Mouse (Mus musculus): ENCODE results near the gene Map3k12. TPM values are rescaled to one million over a fixed set of nuclear protein-coding genes. Genes with fewer than 3 reads are reported as not detected.

Map3k12 gene
- polyA plus RNA-seq, 1 experiment from 2014 or later, result 0.85 TPM

- Histone ChIP-seq H3K9ac (replicated peaks) (peak within 1 kb of the TSS; percentile 88), H3K4me2 (ENCODE audit: low read depth, low read length) (peak within 1 kb of the TSS; percentile 100), H3K4me1 (ENCODE audit: insufficient read depth) (peaks cover 21% of the 10 kb centered on the region), H3K4me3 (ENCODE audit: low read depth, low read length) (peak within 1 kb of the TSS; percentile 62), H3K27ac (ENCODE audit: low read depth) (peak within 1 kb of the TSS; percentile 98), H3K9me3 (ENCODE audit: low read length) (no peaks in the 10 kb centered on the region), H3K36me3 (replicated peaks; ENCODE audit: insufficient read depth, low read length) (peaks cover 6% of the 10 kb centered on the region), H3K27me3 (ENCODE audit: insufficient read depth, low read length) (0 out of 2 replicates have a peak, but pooled peaks cover 5% of the 10 kb centered on the region)
- TF ChIP-seq EP300 (IDR thresholded peaks at IDR 0.05; ENCODE audit: low read depth) (no peak; the same call in 1 of the 2 replicates), CTCF (IDR thresholded peaks at IDR 0.05; ENCODE audit: low read depth) (no peak)
- WGBS (ENCODE audit: insufficient replicate concordance), result under 1% methylated on average over 57 of the region's 60 CpGs
- ATAC-seq (peak; percentile 90), DNase-seq (peak; percentile 99)
Observed at GRCm38 (mm10) chr15:102517976-102518858, 1.4 kb upstream of the Map3k12 start, which contains the start of gene Tarbp2. TSS of gene Tarbp2 (plus strand) at chr15:102518192.

GRCm38 (mm10) chr15:102517631-102517975 is 739 bp upstream of the Map3k12 start:
- peak overlapping the region; percentile 100 for H3K4me2 ChIP-seq (ENCODE audit: low read depth, low read length)
- TF ChIP-seq CTCF (IDR thresholded peaks at IDR 0.05; ENCODE audit: low read depth) (no peak), EP300 (IDR thresholded peaks at IDR 0.05; ENCODE audit: low read depth) (no peak)
- peak overlapping the region; percentile 62 for H3K4me3 ChIP-seq (ENCODE audit: low read depth, low read length)
- peaks cover 6% of the 10 kb centered on the region for H3K36me3 ChIP-seq (replicated peaks; ENCODE audit: insufficient read depth, low read length)
- WGBS (ENCODE audit: insufficient replicate concordance), result 0% methylated on average over 10 of the region's 10 CpGs
- H3K4me1 ChIP-seq (ENCODE audit: insufficient read depth), result peaks cover 21% of the 10 kb centered on the region
- H3K9me3 ChIP-seq (ENCODE audit: low read length), result no peaks in the 10 kb centered on the region
- DNase-seq (no peak), ATAC-seq (no peak)
- H3K27ac ChIP-seq (ENCODE audit: low read depth), result peak overlapping the region; percentile 81
- H3K27me3 ChIP-seq (ENCODE audit: insufficient read depth, low read length), result 0 out of 2 replicates have a peak, but pooled peaks cover 5% of the 10 kb centered on the region
- H3K9ac ChIP-seq (replicated peaks), result peak overlapping the region; percentile 88

DNA sequence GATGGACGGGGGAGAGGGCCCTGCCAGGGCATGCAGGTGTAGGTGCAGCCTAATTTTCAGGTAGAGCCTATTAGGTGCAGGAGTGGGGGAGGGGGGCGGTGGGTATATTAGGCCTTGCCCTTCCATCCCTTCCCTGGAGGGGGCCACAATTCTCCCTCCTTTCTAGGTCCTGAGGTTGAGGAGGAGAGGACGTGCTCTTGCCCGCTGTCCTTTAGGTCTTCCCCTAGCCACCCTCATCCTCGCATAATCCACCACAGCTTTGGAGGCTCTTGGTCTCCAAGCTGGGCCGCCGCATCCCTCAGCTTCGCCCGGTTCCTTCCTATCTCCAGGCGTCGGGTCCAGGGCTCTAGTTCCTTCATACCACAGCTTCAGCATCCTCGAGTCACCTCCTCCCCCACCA is 571 bp downstream of the Map3k12 start:
- Histone ChIP-seq H3K27ac (ENCODE audit: low read depth) (no peak overlapping the region), H3K36me3 (replicated peaks; ENCODE audit: insufficient read depth, low read length) (no peaks in the 10 kb centered on the region), H3K9ac (replicated peaks) (peak overlapping the region; percentile 88), H3K27me3 (ENCODE audit: insufficient read depth, low read length) (0 out of 2 replicates have a peak, but pooled peaks cover 5% of the 10 kb centered on the region), H3K9me3 (ENCODE audit: low read length) (no peaks in the 10 kb centered on the region), H3K4me3 (ENCODE audit: low read depth, low read length) (peak overlapping the region; percentile 62), H3K4me2 (ENCODE audit: low read depth, low read length) (peak overlapping the region; percentile 100), H3K4me1 (ENCODE audit: insufficient read depth) (peaks cover 21% of the 10 kb centered on the region)
- DNase-seq (no peak), ATAC-seq (no peak)
- 15% methylated on average over 11 of the region's 12 CpGs for WGBS (ENCODE audit: insufficient replicate concordance)
- no peak for TF ChIP-seq CTCF (IDR thresholded peaks at IDR 0.05; ENCODE audit: low read depth)
- TF ChIP-seq EP300 (IDR thresholded peaks at IDR 0.05; ENCODE audit: low read depth), result no peak

GRCm38 (mm10) chr15:102515791-102516190 is 1.1 kb downstream of the Map3k12 start:
- DNase-seq, result no peak
- Histone ChIP-seq H3K36me3 (replicated peaks; ENCODE audit: insufficient read depth, low read length) (no peaks in the 10 kb centered on the region), H3K4me2 (ENCODE audit: low read depth, low read length) (peak overlapping the region; percentile 100; the same call in 1 of the 2 replicates), H3K9me3 (ENCODE audit: low read length) (no peaks in the 10 kb centered on the region), H3K4me3 (ENCODE audit: low read depth, low read length) (no peak overlapping the region), H3K9ac (replicated peaks) (no peak overlapping the region), H3K4me1 (ENCODE audit: insufficient read depth) (peaks cover 24% of the 10 kb centered on the region), H3K27ac (ENCODE audit: low read depth) (no peak overlapping the region), H3K27me3 (ENCODE audit: insufficient read depth, low read length) (0 out of 2 replicates have a peak, but pooled peaks cover 5% of the 10 kb centered on the region)
- no peak for ATAC-seq
- WGBS (ENCODE audit: insufficient replicate concordance), result 73% methylated on average over 4 of the region's 4 CpGs
- no peak for TF ChIP-seq EP300 (IDR thresholded peaks at IDR 0.05; ENCODE audit: low read depth)
- no peak for TF ChIP-seq CTCF (IDR thresholded peaks at IDR 0.05; ENCODE audit: low read depth)

DNA sequence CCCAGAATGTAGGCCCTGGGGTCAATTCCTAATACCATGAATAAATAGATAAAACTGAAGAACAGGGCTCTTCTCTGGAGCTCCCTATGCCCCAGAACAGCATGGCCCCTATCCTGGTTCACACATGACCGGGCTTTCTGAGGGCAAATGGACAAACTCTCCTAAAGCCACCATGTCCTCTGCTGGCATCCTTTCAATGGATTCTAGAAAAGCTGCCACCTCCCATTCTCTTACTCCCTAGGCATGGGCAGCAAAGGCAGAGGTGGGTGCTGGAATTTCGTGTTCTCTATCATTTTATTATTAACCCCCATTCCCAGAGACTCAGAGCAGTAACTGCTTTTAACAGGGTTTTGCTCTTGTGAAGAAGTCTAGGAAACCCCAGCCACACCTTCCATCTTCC is 1.6 kb downstream of the Map3k12 start:
- H3K4me1 ChIP-seq (ENCODE audit: insufficient read depth), result peaks cover 29% of the 10 kb centered on the region

DNA sequence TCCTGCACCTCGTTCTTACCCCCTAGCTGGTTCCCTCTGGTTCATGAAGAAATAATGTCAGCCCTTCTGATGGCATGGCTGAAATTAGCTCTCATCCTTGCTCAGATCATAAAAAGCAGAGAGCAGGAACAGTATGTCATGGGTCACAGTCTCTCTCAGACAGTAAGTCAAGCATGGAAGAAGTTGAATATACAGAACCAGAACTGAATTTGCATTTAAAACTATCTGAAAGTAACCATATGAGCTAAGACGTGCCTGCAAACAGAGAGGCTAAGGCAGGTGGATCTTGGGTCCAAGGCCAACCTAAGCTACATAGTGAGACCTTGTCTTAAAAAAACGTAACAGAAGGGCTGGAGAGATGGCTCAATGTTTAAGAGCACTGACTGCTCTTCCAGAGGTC is 3.9 kb downstream of the Map3k12 start:
- 0 out of 2 replicates have a peak, but pooled peaks cover 5% of the 10 kb centered on the region for H3K27me3 ChIP-seq (ENCODE audit: insufficient read depth, low read length)
- H3K27ac ChIP-seq (ENCODE audit: low read depth), result no peak overlapping the region
- H3K36me3 ChIP-seq (replicated peaks; ENCODE audit: insufficient read depth, low read length), result no peaks in the 10 kb centered on the region
- no peak overlapping the region for H3K4me3 ChIP-seq (ENCODE audit: low read depth, low read length)
- TF ChIP-seq CTCF (IDR thresholded peaks at IDR 0.05; ENCODE audit: low read depth) (no peak), EP300 (IDR thresholded peaks at IDR 0.05; ENCODE audit: low read depth) (no peak)
- no peak overlapping the region for H3K4me2 ChIP-seq (ENCODE audit: low read depth, low read length)
- H3K4me1 ChIP-seq (ENCODE audit: insufficient read depth), result peaks cover 25% of the 10 kb centered on the region
- no peak for DNase-seq
- H3K9ac ChIP-seq (replicated peaks), result no peak overlapping the region
- 62% methylated on average over 3 of the region's 3 CpGs for WGBS (ENCODE audit: insufficient replicate concordance)
- no peak for ATAC-seq
- no peaks in the 10 kb centered on the region for H3K9me3 ChIP-seq (ENCODE audit: low read length)

More for the DNA sequence above, 1.6 kb downstream of the Map3k12 start:
- Histone ChIP-seq H3K36me3 (replicated peaks; ENCODE audit: insufficient read depth, low read length) (no peaks in the 10 kb centered on the region), H3K9ac (replicated peaks) (no peak overlapping the region), H3K4me3 (ENCODE audit: low read depth, low read length) (no peak overlapping the region), H3K27me3 (ENCODE audit: insufficient read depth, low read length) (0 out of 2 replicates have a peak, but pooled peaks cover 5% of the 10 kb centered on the region), H3K4me2 (ENCODE audit: low read depth, low read length) (no peak overlapping the region), H3K27ac (ENCODE audit: low read depth) (no peak overlapping the region), H3K9me3 (ENCODE audit: low read length) (no peaks in the 10 kb centered on the region)
- ATAC-seq (no peak), DNase-seq (no peak)
- no peak for TF ChIP-seq CTCF (IDR thresholded peaks at IDR 0.05; ENCODE audit: low read depth)
- WGBS (ENCODE audit: insufficient replicate concordance), result 80% methylated on average over 2 of the region's 2 CpGs
